Mouse (Mus musculus) small intestine, adult 2 months (tissue): ENCODE results near the gene Olfml2b.

Experiments
- CTCF ChIP-seq: fragments of 200-500 bp; IDR thresholded peaks from 2 replicates; pipeline ENCODE4 v1.5.1; 2012; ENCODE audit warnings: low read depth, mild to moderate bottlenecking, control low read depth, inconsistent platforms, low read length, moderate library complexity, mixed read lengths; ENCODE audit not compliant: insufficient replicate concordance, insufficient read length; ENCODE audit errors: extremely low read depth
- POLR2A ChIP-seq: fragments of 200-500 bp; IDR thresholded peaks from 2 replicates; pipeline ENCODE4 v1.6.1; 2012; ENCODE audit warnings: low read depth, mild to moderate bottlenecking, control low read depth, inconsistent platforms, low read length, moderate library complexity

DNA sequence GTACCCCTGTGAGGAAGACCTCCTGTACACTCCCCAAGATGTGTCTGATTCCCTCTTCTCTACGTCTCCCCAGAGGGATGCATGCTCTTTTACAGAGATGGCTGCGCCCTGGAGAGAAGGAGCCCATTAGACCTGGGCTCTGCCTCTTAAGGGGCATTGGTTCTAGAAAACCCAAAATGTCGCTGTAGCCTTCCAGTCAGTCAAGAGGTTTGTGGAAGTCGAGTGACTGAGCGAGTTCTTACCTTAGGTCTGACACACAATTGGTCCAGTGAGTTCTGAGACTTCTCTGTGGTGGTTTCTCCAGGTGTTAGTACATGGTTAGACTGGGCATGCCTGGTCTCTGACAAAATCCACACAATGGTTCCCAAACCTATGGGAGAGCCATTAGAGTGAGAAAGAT is 12.8 kb upstream of the Olfml2b start:
- TF ChIP-seq CTCF (no peak), POLR2A (no peak)
